Mouse (Mus musculus) kidney, postnatal 0 days (tissue): ENCODE data around the gene Timeless. TPM values are rescaled to one million over a fixed set of nuclear protein-coding genes. Genes with fewer than 3 reads are reported as not detected.

Experiments used
- ATAC-seq: fragments of 200-750 bp; cut with Nextera tagmentation; replicated peaks from 2 replicates; pipeline ENCODE4 v1.8.0; 2017; ENCODE audit warnings: low read depth, moderate number of reproducible peaks, moderate TSS enrichment, moderate library complexity; ENCODE audit not compliant: low FRiP score
- DNase-seq: peaks from one replicate; pipeline ENCODE4 v3.0.0-alpha.2; 2016; ENCODE audit warnings: low spot score
- H3K27ac ChIP-seq: fragments of 300-500 bp; sonication (generic); 2 replicates; pipeline ENCODE4 v1.5.1; 2014; ENCODE audit warnings: mild to moderate bottlenecking
- H3K27me3 ChIP-seq: fragments of 300-500 bp; sonication (generic); 2 replicates; pipeline ENCODE4 v1.6.1; 2014; ENCODE audit warnings: low read length, mixed read lengths; ENCODE audit not compliant: insufficient read depth
- H3K36me3 ChIP-seq: fragments of 300-500 bp; sonication (generic); 2 replicates; pipeline ENCODE4 v1.6.1; 2014; ENCODE audit warnings: low read length, mixed read lengths; ENCODE audit not compliant: insufficient read depth
- H3K4me1 ChIP-seq: fragments of 300-500 bp; sonication (generic); replicated peaks from 2 replicates; pipeline ENCODE4 v1.6.1; 2014; ENCODE audit warnings: antibody characterized with exemption, low read length, mixed read lengths; ENCODE audit not compliant: insufficient read depth
- H3K4me2 ChIP-seq: fragments of 300-500 bp; sonication (generic); 2 replicates; pipeline ENCODE4 v1.6.1; 2014; ENCODE audit warnings: mild to moderate bottlenecking, low read length, moderate library complexity, mixed read lengths
- H3K4me3 ChIP-seq: fragments of 300-500 bp; sonication (generic); replicated peaks from 2 replicates; pipeline ENCODE4 v1.5.1; 2014; ENCODE audit warnings: low read depth, low read length
- H3K9ac ChIP-seq: fragments of 300-500 bp; sonication (generic); 2 replicates; pipeline ENCODE4 v1.6.1; 2014; ENCODE audit warnings: low read depth, low read length
- H3K9me3 ChIP-seq: fragments of 300-500 bp; sonication (generic); replicated peaks from 2 replicates; pipeline ENCODE4 v1.6.1; 2016; ENCODE audit warnings: low read length, inconsistent platforms, mixed read lengths
- CTCF ChIP-seq: IDR thresholded peaks from 2 replicates; pipeline ENCODE4 v1.5.1; 2016; ENCODE audit warnings: antibody characterized with exemption, low read depth, mild to moderate bottlenecking, moderate library complexity
- WGBS: fragments of 180-500 bp; shearing (Covaris S2); extraction: QIAGEN DNeasy Blood & Tissue Kit; methylation state at CpG from one replicate; pipeline ENCODE4 v1.1.7; 2014; 5-methylcytosine and 5-hydroxymethylcytosine counted together
- polyA plus RNA-seq: library from polyadenylated mRNA; unstranded; fragments of >200 nt; fragmentation: Nextera tagmentation; extraction: Ambion mirVana; gene quantifications from 2 replicates; pipeline ENCODE4 v1.2.1, GENCODE M21; 2015

Timeless gene
- polyA plus RNA-seq, 1 experiment from 2014 or later = 26.4 TPM

GRCm38 (mm10) chr10:128204941-128205340 is 26.9 kb upstream of the Timeless start:
- ATAC-seq (no peak), DNase-seq (no peak)
- Histone ChIP-seq H3K27ac (no peak overlapping the region), H3K4me2 (no peak overlapping the region), H3K4me3 (no peak overlapping the region), H3K9ac (no peak overlapping the region), H3K36me3 (peaks cover 17% of the 10 kb centered on the region; the same call in 1 of the 2 replicates), H3K27me3 (no peaks in the 10 kb centered on the region), H3K9me3 (no peaks in the 10 kb centered on the region), H3K4me1 (no peaks in the 10 kb centered on the region)
- 85% methylated on average over 15 of the region's 15 CpGs for WGBS
- no peak for TF ChIP-seq CTCF

- Histone ChIP-seq H3K36me3 (peaks cover 17% of the 10 kb centered on the region; the same call in 1 of the 2 replicates), H3K9ac (no peak overlapping the region), H3K27me3 (no peaks in the 10 kb centered on the region), H3K9me3 (no peaks in the 10 kb centered on the region), H3K27ac (no peak overlapping the region), H3K4me2 (no peak overlapping the region), H3K4me1 (no peaks in the 10 kb centered on the region), H3K4me3 (no peak overlapping the region)
- ATAC-seq = no peak
- no peak for TF ChIP-seq CTCF
- 94% methylated on average over 10 of the region's 10 CpGs for WGBS
- no peak for DNase-seq
Observed at GRCm38 (mm10) chr10:128208326-128208725, 23.5 kb upstream of the Timeless start.

- ATAC-seq (no peak), DNase-seq (no peak)
- Histone ChIP-seq H3K27ac (no peak overlapping the region), H3K9ac (no peak overlapping the region), H3K4me1 (no peaks in the 10 kb centered on the region), H3K4me2 (no peak overlapping the region), H3K4me3 (no peak overlapping the region), H3K27me3 (0 out of 2 replicates have a peak, but pooled peaks cover under 1% of the 10 kb centered on the region), H3K36me3 (peaks cover 17% of the 10 kb centered on the region; the same call in 1 of the 2 replicates), H3K9me3 (no peaks in the 10 kb centered on the region)
- no peak for TF ChIP-seq CTCF
- WGBS = 92% methylated on average over 11 of the region's 11 CpGs
Observed at GRCm38 (mm10) chr10:128209311-128210009, 22.4 kb upstream of the Timeless start.

- Histone ChIP-seq H3K27ac (no peak overlapping the region), H3K4me1 (no peaks in the 10 kb centered on the region), H3K9ac (no peak overlapping the region), H3K4me3 (no peak overlapping the region), H3K36me3 (peaks cover 17% of the 10 kb centered on the region; the same call in 1 of the 2 replicates), H3K9me3 (no peaks in the 10 kb centered on the region), H3K27me3 (0 out of 2 replicates have a peak, but pooled peaks cover 2% of the 10 kb centered on the region), H3K4me2 (no peak overlapping the region)
- ATAC-seq (no peak), DNase-seq (no peak)
- TF ChIP-seq CTCF = no peak
- WGBS = 78% methylated on average over 2 of the region's 2 CpGs
Observed at GRCm38 (mm10) chr10:128210131-128210530, 21.7 kb upstream of the Timeless start.

DNA sequence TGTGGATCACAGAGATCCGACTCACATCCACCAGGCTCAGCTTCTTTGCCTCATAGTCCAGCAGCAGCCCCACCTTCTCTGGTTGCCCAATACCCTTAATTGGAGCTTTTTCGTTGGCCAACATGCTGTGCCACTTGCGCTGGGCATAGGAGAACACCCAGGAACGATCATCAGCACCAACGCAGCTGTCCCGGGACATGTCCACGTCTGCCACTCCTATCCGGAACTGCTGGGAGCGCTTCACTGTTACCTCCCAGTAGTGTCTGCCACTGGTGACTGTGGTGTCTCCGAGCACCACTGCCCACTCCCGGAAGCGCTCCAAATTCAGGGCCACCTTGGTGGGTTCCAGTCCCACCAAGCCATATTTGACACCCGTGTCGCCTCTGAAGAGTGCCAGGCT is 20.9 kb upstream of the Timeless start:
- DNase-seq (no peak), ATAC-seq (no peak)
- Histone ChIP-seq H3K9ac (peak overlapping the region; percentile 69), H3K27me3 (0 out of 2 replicates have a peak, but pooled peaks cover 2% of the 10 kb centered on the region), H3K4me3 (peak overlapping the region; percentile 63), H3K4me1 (no peaks in the 10 kb centered on the region), H3K4me2 (peak overlapping the region; percentile 93), H3K9me3 (no peaks in the 10 kb centered on the region), H3K36me3 (peaks cover 13% of the 10 kb centered on the region; the same call in 1 of the 2 replicates), H3K27ac (no peak overlapping the region)
- 17% methylated on average over 14 of the region's 14 CpGs for WGBS
- TF ChIP-seq CTCF = no peak

DNA sequence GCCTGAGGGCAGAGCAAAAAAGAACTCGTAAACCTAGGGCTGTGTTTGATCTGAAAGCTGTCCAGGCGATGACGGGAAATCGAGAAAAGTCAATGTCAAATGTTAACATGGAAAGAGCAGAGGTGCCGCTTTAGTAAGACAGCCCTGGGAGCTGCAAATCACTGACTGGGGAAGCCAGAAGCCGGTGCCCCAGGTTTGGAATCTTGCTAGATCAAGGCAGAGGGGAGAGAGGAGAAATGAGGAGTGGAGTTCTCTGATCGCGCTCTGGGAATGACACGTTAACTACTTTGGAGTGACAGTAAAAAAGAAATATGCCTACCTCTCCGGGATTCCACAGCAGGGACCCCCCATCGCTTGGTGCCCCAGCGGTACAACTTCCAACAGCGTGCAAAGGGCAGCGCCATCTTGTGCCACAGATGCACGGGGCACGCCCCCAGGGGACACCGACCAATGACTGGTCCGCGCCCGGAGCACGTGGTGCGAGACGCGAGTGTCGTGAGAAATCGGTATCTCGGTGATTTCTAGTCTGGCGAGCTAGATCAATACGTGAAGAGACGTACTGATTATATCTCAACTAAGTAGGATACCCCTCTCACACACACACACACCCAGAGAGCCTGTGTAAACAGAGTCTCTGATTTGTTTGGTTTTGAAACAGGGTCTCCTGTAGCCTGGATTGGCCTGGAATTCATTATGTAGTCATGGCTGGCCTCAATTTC is 20.3 kb upstream of the Timeless start, which contains the start of gene Spryd4:
Gene Spryd4 (minus strand): TSS at position 418 of the 719 bp plus-strand sequence.
- 0 out of 2 replicates have a peak, but pooled peaks cover 2% of the 10 kb centered on the region for H3K27me3 ChIP-seq
- DNase-seq (peak; percentile 93), ATAC-seq (peak; percentile 90)
- H3K9ac ChIP-seq = peak within 1 kb of the TSS; percentile 69
- peak within 1 kb of the TSS; percentile 93 for H3K4me2 ChIP-seq
- H3K9me3 ChIP-seq = no peaks in the 10 kb centered on the region
- no peak within 1 kb of the TSS; the same call in 1 of the 2 replicates for H3K27ac ChIP-seq
- WGBS = under 1% methylated on average over 30 of the region's 30 CpGs
- H3K4me3 ChIP-seq = peak within 1 kb of the TSS; percentile 63
- H3K36me3 ChIP-seq = 0 out of 2 replicates have a peak, but pooled peaks cover 7% of the 10 kb centered on the region
- H3K4me1 ChIP-seq = no peaks in the 10 kb centered on the region
- peak; percentile 49 for TF ChIP-seq CTCF
